Mouse (Mus musculus) embryonic stem cell, embryonic (primary cell): ENCODE measurements around the gene Pkd1l3.

Experiments
- CTCF ChIA-PET, 4 experiments: fragments of 300-600 bp in 2 of 4; fragments of 350-600 bp in 2 of 4; sonication (Branson Sonifier 250); formaldehyde crosslinking; loops; one replicate each; lab custom pipeline; 2022; ENCODE audit warnings: inconsistent platforms in 2 of 4; lab: Charles Lee
- POLR2A ChIA-PET, 4 experiments: fragments of 300-600 bp in 2 of 4; fragments of 350-600 bp in 2 of 4; sonication (Branson Sonifier 250); formaldehyde crosslinking; loops; one replicate each; lab custom pipeline; 2022; ENCODE audit warnings: antibody characterized with exemption in 4 of 4, inconsistent platforms in 1 of 4; lab: Charles Lee

The Pkd1l3 gene

DNA sequence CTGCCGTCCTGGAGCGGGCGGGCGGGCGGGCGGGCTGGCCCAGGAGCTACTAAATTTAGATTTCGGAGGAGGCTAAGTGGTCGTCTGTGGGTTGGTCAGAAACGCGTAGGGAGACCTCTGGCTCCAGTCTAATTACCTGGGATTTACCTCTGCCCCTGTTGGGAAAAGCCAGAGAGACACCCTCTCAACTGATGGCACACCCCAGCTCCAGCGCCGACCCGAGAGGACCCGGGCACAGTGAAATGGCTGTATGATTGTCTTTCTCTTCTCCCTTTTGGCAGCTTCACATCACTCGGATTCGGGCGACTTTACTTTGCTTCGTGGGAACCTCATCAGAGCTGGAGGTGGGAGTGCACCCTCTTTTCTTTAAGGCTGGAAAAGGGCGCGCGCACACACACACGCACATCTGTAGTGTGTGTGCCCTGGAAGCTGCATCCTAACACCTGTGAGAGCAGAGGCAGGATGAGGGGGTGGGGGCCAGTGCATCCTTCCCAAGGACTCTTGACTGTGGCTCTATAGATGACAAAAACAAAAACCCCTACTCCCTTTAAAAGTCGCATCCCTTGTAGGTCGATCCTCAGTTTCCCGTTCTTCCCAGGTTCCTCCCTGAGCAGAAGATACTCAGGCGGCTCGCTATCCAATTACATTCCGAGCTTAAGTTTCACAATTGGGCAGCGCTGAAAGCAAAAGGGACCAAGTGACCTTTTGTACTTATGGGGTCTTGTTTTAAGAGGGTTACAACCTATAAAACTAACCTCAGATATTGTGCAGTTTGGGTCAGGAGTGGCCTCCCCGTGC is 92.0 kb downstream of the Pkd1l3 start:
- POLR2A ChIA-PET = interaction anchor here (0.6 to 3.9 kb wide), 36 partner anchors 8 to 439 kb away, joined by 3 to 89 read pairs (median 5); partner anchors contain the start of genes Ap1g1 (in 3 of the 4), Ist1 (in 3 of the 4), Atxn1l (in 2 of the 4) and Dhodh (in 2 of the 4)

DNA sequence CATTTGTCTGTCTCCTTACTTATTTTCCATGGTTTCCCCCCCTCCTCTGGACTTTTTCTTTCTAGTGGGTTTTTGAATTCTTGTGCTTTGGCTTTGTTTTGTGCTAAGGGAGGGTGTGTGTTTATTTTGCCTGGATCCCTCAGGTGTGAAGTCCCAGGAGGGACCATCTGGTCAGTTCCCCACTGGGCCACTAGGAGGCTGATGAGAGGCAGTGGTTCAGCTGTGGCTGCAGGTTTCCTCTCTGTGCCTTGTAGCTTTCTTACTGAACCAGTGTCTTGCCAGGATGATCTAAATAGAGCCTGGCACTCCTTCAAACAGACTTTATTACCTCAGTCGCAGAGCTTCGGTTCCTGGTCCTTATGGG is 92.5 kb downstream of the Pkd1l3 start:
- ChIA-PET POLR2A (interaction anchor here (0.9 to 3.9 kb wide), 20 partner anchors 12 to 162 kb away, joined by 3 to 89 read pairs (median 8); partner anchors contain the start of genes Ap1g1 (in 3 of the 4), Ist1 (in 3 of the 4), Atxn1l (in 2 of the 4) and Dhodh (in 1 of the 4)), CTCF (interaction anchor here in 3 of 4 experiments (0.7 to 2.7 kb wide), 8 partner anchors 10 to 93 kb away, joined by 3 to 13 read pairs (median 3); partner anchors contain the start of gene Ist1 (in 1 of the 3))

More for the DNA sequence above, 92.0 kb downstream of the Pkd1l3 start:
- CTCF ChIA-PET = interaction anchor here in 3 of 4 experiments (0.5 to 2.7 kb wide), 12 partner anchors 10 to 913 kb away, joined by 3 to 13 read pairs (median 4); partner anchors contain the start of genes Ist1 (in 2 of the 3) and Dhodh (in 1 of the 3)

DNA sequence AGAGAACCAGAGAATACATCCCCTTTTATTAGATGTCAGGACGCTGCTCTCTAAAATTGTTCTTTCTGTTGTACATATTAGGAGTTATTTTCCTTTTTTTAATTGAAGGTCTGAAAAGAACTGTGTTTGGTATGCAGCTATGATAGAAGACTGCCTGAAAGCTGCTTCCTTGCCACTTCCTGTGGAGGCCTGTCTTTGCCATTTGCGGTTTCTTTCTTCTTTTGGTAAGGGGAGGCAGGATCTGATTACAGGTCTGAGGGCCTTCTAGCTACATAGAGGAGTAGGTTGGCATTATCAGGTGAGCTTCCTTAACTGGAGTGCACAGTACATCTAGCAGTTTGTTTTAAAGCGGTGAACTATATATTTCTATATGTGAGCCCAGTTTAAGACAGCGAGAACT is 93.6 kb downstream of the Pkd1l3 start:
- POLR2A ChIA-PET = interaction anchor here in 3 of 4 experiments (1.0 to 3.9 kb wide), 5 partner anchors 13 to 23 kb away, joined by 3 to 89 read pairs (median 4); partner anchors contain the start of gene Ist1 (in 2 of the 3)
- CTCF ChIA-PET = interaction anchor here in 2 of 4 experiments (1.1 to 1.3 kb wide), 2 partner anchors 11 to 20 kb away, joined by 3 read pairs; no protein-coding TSS in a partner anchor

DNA sequence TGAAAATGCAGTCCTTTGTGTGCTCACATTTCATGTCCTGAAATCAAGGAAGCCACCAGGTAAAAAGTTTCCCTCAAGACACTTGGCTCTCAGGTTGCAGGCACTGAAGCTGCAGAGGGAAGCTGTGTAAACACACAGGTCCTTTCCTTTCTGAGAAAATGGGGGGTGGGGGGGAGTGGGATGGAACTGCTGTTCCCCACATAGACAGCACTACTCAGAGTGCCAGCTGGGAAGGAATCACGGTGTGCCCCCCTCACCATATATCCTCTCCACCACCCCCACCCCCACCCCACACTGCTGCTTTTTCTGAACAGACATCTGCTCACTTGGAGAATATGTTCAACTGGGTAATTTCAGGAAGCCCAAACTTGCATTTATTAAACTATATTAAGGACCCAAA is 98.2 kb downstream of the Pkd1l3 start:
- POLR2A ChIA-PET = interaction anchor here in 2 of 4 experiments (0.7 to 1.1 kb wide), 2 partner anchors 12 to 23 kb away, joined by 3 to 4 read pairs; no protein-coding TSS in a partner anchor
- CTCF ChIA-PET = interaction anchor here in 2 of 4 experiments (0.6 kb wide), 3 partner anchors 19 to 114 kb away, joined by 3 to 5 read pairs (median 3); no protein-coding TSS in a partner anchor

DNA sequence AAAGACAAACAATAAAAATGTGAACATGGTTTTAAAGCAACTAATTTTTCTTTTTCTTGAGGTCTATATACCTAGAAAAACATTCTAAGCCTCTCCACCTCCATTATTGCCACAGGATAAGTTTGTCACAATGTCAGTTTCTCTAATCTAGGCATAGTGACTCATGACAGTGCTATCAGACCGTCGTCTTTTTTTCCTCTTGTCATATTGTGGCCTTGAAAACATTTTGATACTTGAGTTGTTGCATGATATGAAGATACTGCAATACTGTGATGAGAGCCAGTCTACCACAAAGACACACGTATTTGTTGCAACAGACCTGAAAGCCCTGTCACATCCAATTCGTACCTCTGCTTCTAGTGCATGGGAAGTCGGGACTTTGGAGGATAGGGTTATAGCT is 100.6 kb downstream of the Pkd1l3 start:
- POLR2A ChIA-PET = no interaction called here
- CTCF ChIA-PET = no interaction called here
